Mouse (Mus musculus) c-Kit-positive CD71-positive TER-119-negative erythroid progenitor cells, embryonic 14.5 days (primary cell): ENCODE measurements around the gene Wdr81.

Experiments
- DNase-seq: peaks from one replicate; pipeline ENCODE4 v3.0.0-alpha.2; 2013; ENCODE audit warnings: low read depth

Gene Wdr81

GRCm38 (mm10) chr11:75453991-75454930 lies at the start of gene Wdr81:
Wdr81 (minus strand) TSS chr11:75454717.
- peak; percentile 86 for DNase-seq

GRCm38 (mm10) chr11:75498126-75498525 lies 43.6 kb upstream of the Wdr81 start:
- no peak for DNase-seq

GRCm38 (mm10) chr11:75494296-75495049 lies 40.0 kb upstream of the Wdr81 start:
- DNase-seq, result no peak

GRCm38 (mm10) chr11:75487496-75487895 lies 33.0 kb upstream of the Wdr81 start:
- no peak for DNase-seq

- DNase-seq, result peak; percentile 96
These were observed 32.2 kb upstream of the Wdr81 start, which contains the start of gene Prpf8 for GRCm38 (mm10) chr11:75486601-75487285. Prpf8 (plus strand) TSS chr11:75486816.

GRCm38 (mm10) chr11:75486192-75486591 lies 31.7 kb upstream of the Wdr81 start:
- no peak for DNase-seq

- no peak for DNase-seq
These were observed 18.9 kb upstream of the Wdr81 start for GRCm38 (mm10) chr11:75473376-75473775.

- no peak for DNase-seq
These were observed 18.1 kb upstream of the Wdr81 start for GRCm38 (mm10) chr11:75472469-75473081.

GRCm38 (mm10) chr11:75470675-75471074 lies 16.2 kb upstream of the Wdr81 start:
- no peak for DNase-seq

GRCm38 (mm10) chr11:75469261-75469660 lies 14.7 kb upstream of the Wdr81 start:
- DNase-seq, result no peak

- no peak for DNase-seq
These were observed 13.9 kb upstream of the Wdr81 start for GRCm38 (mm10) chr11:75468410-75468809.

GRCm38 (mm10) chr11:75467512-75468215 lies 13.1 kb upstream of the Wdr81 start:
- no peak for DNase-seq

GRCm38 (mm10) chr11:75466731-75467505 lies 12.4 kb upstream of the Wdr81 start:
- DNase-seq, result no peak

GRCm38 (mm10) chr11:75465051-75465450 lies 10.5 kb upstream of the Wdr81 start:
- DNase-seq, result no peak

GRCm38 (mm10) chr11:75464417-75464816 lies 9.9 kb upstream of the Wdr81 start:
- no peak for DNase-seq

- no peak for DNase-seq
These were observed 9.1 kb upstream of the Wdr81 start for GRCm38 (mm10) chr11:75463624-75464023.

GRCm38 (mm10) chr11:75462865-75463336 lies 8.4 kb upstream of the Wdr81 start:
- peak; percentile 88 for DNase-seq

GRCm38 (mm10) chr11:75462253-75462783 lies 7.8 kb upstream of the Wdr81 start:
- DNase-seq, result no peak

GRCm38 (mm10) chr11:75461743-75462252 lies 7.3 kb upstream of the Wdr81 start:
- DNase-seq, result no peak
